Mouse (Mus musculus): ENCODE results near the gene 2210016L21Rik. TPM values are rescaled to one million over a fixed set of nuclear protein-coding genes. Genes with fewer than 3 reads are reported as not detected.
A peak's percentile ranks its signal among the peaks of the same experiment; 100 is the strongest.

Gene 2210016L21Rik
- polyA plus RNA-seq, 2 experiments: 8.1 to 11.3 TPM

DNA sequence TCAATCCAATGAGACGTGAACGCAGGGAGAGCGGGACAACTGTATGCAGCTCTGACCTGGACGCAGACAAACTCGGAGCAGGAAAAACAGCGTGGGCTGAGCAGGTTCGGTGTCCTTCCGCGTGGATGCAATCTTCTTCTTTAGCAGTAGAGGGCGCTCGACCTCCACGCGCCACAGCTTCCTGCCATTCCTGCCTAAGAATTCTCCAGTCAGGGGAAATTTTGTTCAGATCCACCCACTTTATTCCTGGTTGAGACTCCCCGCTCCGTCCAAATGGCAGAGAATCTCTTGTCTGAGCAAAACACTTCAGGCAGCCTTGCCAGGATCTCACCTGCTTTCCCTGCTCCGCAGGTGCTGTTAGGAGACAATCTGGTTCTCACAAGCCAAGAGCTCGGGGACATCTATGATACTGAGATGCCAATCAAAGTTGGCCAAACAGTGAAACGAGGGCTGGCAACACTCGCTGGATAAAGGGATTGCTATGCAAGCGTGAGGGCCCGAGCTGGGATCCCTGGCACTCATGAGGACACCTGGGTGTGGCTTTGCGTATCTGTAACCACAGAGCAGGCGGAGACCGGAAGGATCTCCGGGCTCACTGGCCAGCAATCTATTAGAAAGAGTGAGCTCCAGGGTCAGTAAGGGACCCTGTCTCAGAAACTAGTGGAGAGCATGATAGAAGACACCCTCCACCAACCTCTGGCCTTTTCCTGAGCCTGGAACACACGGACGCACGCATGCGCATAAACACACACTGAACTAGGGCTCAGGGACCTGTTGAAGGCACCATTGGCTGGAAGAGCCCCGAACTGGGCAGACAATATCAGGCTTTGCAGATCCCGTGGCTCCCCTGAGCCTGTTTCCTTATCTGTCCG, 37.5 kb downstream of the 2210016L21Rik start:
- 3% methylated on average over 32 of the region's 32 CpGs for WGBS (ENCODE audit: insufficient replicate concordance)
- H3K9me3 ChIP-seq (ENCODE audit: control insufficient read depth, low read length): no peaks in the 10 kb centered on the region
- peak; percentile 65 to 73 (median 67) for DNase-seq (ENCODE audit: low read depth in 3 of 3, low spot score in 3 of 3)
- peaks cover 11 to 14% of the 10 kb centered on the region in 2 experiments; a peak in 3 of 4 replicates for H3K4me1 ChIP-seq (replicated peaks; ENCODE audit: control insufficient read depth in 2 of 2, insufficient read depth in 2 of 2, low read length in 1 of 2)
- no peaks in the 10 kb centered on the region for H3K36me3 ChIP-seq (replicated peaks; ENCODE audit: control insufficient read depth, insufficient read depth, low read depth)
- H3K27me3 ChIP-seq (ENCODE audit: control insufficient read depth, insufficient read depth, low read length): no peaks in the 10 kb centered on the region
- peak overlapping the region; percentile 75 for H3K9ac ChIP-seq (replicated peaks)
- peak; percentile 93 for ATAC-seq (ENCODE audit: insufficient read depth)
- peak overlapping the region; percentile 79 for H3K27ac ChIP-seq
- peak; percentile 35; the same call in 1 of the 2 replicates for TF ChIP-seq EP300 (IDR thresholded peaks at IDR 0.05; ENCODE audit: low read depth)
- peak; percentile 98 for TF ChIP-seq CTCF (IDR thresholded peaks at IDR 0.05; ENCODE audit: low read depth)
- H3K4me3 ChIP-seq (ENCODE audit: insufficient read depth in 1 of 2, low read depth in 2 of 2, low read length in 2 of 2): peak overlapping the region; percentile 53 to 72
- H3K4me2 ChIP-seq (ENCODE audit: low read depth): peak overlapping the region; percentile 98

DNA sequence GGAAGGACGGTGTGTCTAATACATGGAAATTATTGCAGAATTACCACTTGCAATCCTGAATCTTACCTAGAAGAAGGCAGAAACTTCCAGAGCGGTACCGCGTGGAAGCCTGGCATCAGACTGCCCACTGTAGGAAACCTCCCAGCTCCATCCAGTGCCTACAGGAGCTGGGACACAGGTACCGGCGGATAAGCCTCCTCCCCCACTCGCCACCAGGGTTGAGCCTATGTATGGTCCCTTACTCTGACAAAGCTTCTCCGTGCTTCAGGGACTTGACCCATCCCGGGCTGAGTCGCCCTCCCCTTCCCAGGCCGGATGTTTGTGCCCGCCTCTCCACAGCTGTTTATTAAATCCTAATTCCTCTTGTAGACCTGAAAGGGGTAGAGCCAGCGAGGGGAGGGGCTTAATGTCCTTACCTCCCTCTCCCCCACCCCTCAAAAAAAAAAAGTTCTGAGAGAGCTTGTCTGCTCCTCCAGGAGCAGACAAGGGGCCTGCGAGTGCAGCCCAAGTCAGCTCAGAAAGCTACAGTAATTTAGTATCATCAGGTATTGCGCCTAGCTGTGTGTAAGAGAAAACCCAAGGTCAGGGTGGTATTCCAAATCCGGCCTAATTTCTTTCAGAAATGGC, 38.3 kb downstream of the 2210016L21Rik start:
- H3K27me3 ChIP-seq (ENCODE audit: control insufficient read depth, insufficient read depth, low read length): no peaks in the 10 kb centered on the region
- 23% methylated on average over 16 of the region's 16 CpGs for WGBS (ENCODE audit: insufficient replicate concordance)
- H3K4me1 ChIP-seq (replicated peaks; ENCODE audit: control insufficient read depth in 2 of 2, insufficient read depth in 2 of 2, low read length in 1 of 2): peaks cover 11 to 17% of the 10 kb centered on the region in 2 experiments; a peak in 3 of 4 replicates
- peak overlapping the region; percentile 79 for H3K27ac ChIP-seq
- no peaks in the 10 kb centered on the region for H3K36me3 ChIP-seq (replicated peaks; ENCODE audit: control insufficient read depth, insufficient read depth, low read depth)
- H3K9ac ChIP-seq (replicated peaks): peak overlapping the region; percentile 75
- peak overlapping the region; percentile 98 for H3K4me2 ChIP-seq (ENCODE audit: low read depth)
- no peak for DNase-seq (ENCODE audit: low read depth in 3 of 3, low spot score in 3 of 3)
- ATAC-seq (ENCODE audit: insufficient read depth): peak; percentile 51
- TF ChIP-seq EP300 (IDR thresholded peaks at IDR 0.05; ENCODE audit: low read depth) (no peak), CTCF (IDR thresholded peaks at IDR 0.05; ENCODE audit: low read depth) (no peak)
- H3K9me3 ChIP-seq (ENCODE audit: control insufficient read depth, low read length): no peaks in the 10 kb centered on the region
- peak overlapping the region; percentile 53 to 72 for H3K4me3 ChIP-seq (ENCODE audit: insufficient read depth in 1 of 2, low read depth in 2 of 2, low read length in 2 of 2)

DNA sequence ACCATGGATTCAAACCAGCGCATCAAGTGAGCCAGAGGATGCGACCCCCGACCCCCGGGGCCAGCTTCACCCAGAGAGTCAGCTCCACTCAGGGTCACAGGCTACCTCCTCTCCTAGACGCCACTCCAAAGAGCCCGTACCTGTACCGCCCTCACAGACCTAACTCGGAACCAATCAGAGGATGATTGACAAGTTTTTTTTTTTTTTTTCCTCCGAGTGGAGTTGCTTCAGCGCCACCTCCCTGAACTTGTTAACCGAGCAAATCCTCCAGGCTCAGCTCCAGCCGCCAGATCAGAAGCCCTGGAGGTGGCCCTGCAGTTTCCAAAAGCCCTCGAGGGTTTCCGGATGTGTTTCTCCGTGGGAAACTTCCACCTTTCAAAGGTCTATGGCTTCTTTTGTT, 40.0 kb downstream of the 2210016L21Rik start:
- Histone ChIP-seq H3K4me1 (replicated peaks; ENCODE audit: control insufficient read depth in 2 of 2, insufficient read depth in 2 of 2, low read length in 1 of 2) (peaks cover 11 to 17% of the 10 kb centered on the region in 2 experiments; a peak in 3 of 4 replicates), H3K9ac (replicated peaks) (no peak overlapping the region), H3K4me3 (ENCODE audit: insufficient read depth in 1 of 2, low read depth in 2 of 2, low read length in 2 of 2) (no peak overlapping the region), H3K36me3 (replicated peaks; ENCODE audit: control insufficient read depth, insufficient read depth, low read depth) (no peaks in the 10 kb centered on the region), H3K27ac (no peak overlapping the region), H3K9me3 (ENCODE audit: control insufficient read depth, low read length) (no peaks in the 10 kb centered on the region), H3K4me2 (ENCODE audit: low read depth) (no peak overlapping the region), H3K27me3 (ENCODE audit: control insufficient read depth, insufficient read depth, low read length) (no peaks in the 10 kb centered on the region)
- no peak for ATAC-seq (ENCODE audit: insufficient read depth)
- TF ChIP-seq CTCF (IDR thresholded peaks at IDR 0.05; ENCODE audit: low read depth) (no peak), EP300 (IDR thresholded peaks at IDR 0.05; ENCODE audit: low read depth) (no peak)
- DNase-seq (ENCODE audit: low read depth in 3 of 3, low spot score in 3 of 3): no peak
- WGBS (ENCODE audit: insufficient replicate concordance): 47% methylated on average over 15 of the region's 15 CpGs

DNA sequence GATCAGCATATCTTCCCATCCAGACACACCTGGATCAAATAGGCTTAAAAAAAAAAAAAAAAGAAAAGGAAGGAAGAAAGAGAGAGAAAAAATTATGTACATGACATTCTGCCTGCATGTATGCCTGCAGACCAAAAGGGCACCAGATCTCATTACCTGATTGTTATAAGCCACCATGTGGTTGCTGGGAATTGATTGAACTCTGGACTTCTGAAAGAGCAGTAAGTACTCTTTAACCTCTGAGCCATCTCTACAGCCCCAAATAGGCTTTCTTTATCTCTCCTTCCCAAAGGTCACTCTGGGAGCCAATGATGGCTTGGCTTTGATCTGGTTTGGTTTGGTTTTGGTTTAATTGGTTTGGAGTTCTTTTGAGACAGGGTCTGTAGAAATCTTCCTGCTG, 43.1 kb downstream of the 2210016L21Rik start:
- Histone ChIP-seq H3K4me2 (ENCODE audit: low read depth) (no peak overlapping the region), H3K36me3 (replicated peaks; ENCODE audit: control insufficient read depth, insufficient read depth, low read depth) (no peaks in the 10 kb centered on the region), H3K4me1 (replicated peaks; ENCODE audit: control insufficient read depth in 2 of 2, insufficient read depth in 2 of 2, low read length in 1 of 2) (peaks cover 6 to 9% of the 10 kb centered on the region in 2 experiments; a peak in 3 of 4 replicates), H3K9me3 (ENCODE audit: control insufficient read depth, low read length) (no peaks in the 10 kb centered on the region), H3K27me3 (ENCODE audit: control insufficient read depth, insufficient read depth, low read length) (no peaks in the 10 kb centered on the region), H3K4me3 (ENCODE audit: insufficient read depth in 1 of 2, low read depth in 2 of 2, low read length in 2 of 2) (no peak overlapping the region), H3K9ac (replicated peaks) (no peak overlapping the region), H3K27ac (no peak overlapping the region)
- DNase-seq (ENCODE audit: low read depth in 3 of 3, low spot score in 3 of 3): no peak
- ATAC-seq (ENCODE audit: insufficient read depth): no peak
- TF ChIP-seq EP300 (IDR thresholded peaks at IDR 0.05; ENCODE audit: low read depth): no peak
- no peak for TF ChIP-seq CTCF (IDR thresholded peaks at IDR 0.05; ENCODE audit: low read depth)

DNA sequence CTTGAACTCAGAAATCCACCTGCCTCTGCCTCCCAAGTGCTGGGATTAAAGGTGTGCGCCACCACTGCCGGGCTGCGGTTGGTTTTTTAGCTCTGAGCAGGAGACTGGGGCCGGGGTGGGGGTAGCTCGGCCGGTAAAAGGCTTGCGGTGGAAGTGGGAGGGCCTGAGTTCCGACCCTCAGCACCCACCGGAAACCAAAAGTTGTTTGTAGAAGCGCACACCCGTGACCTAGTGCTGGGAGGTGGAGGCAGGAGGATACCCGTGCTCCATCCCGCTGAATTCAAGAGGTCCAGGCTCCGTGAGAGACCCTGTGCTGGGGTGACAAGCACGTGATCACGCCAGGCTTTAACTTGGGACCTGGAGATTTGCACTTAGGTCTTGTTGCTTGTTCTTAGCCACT, 54.5 kb downstream of the 2210016L21Rik start:
- no peaks in the 10 kb centered on the region for H3K4me1 ChIP-seq (replicated peaks; ENCODE audit: control insufficient read depth in 2 of 2, insufficient read depth in 2 of 2, low read length in 1 of 2)
- no peak overlapping the region for H3K4me2 ChIP-seq (ENCODE audit: low read depth)
- H3K27me3 ChIP-seq (ENCODE audit: control insufficient read depth, insufficient read depth, low read length): peaks cover 3% of the 10 kb centered on the region
- DNase-seq (ENCODE audit: low read depth in 3 of 3, low spot score in 3 of 3): no peak
- no peak for ATAC-seq (ENCODE audit: insufficient read depth)
- no peak for TF ChIP-seq CTCF (IDR thresholded peaks at IDR 0.05; ENCODE audit: low read depth)
- H3K36me3 ChIP-seq (replicated peaks; ENCODE audit: control insufficient read depth, insufficient read depth, low read depth): no peaks in the 10 kb centered on the region
- no peaks in the 10 kb centered on the region for H3K9me3 ChIP-seq (ENCODE audit: control insufficient read depth, low read length)
- 33% methylated on average over 16 of the region's 16 CpGs for WGBS (ENCODE audit: insufficient replicate concordance)
- no peak overlapping the region for H3K9ac ChIP-seq (replicated peaks)
- H3K4me3 ChIP-seq (ENCODE audit: insufficient read depth in 1 of 2, low read depth in 2 of 2, low read length in 2 of 2): no peak overlapping the region
- no peak overlapping the region for H3K27ac ChIP-seq
